Mouse (Mus musculus) heart, postnatal 0 days (tissue): ENCODE measurements at regions not wholly inside any gene's neighbourhood (a gene's known extent, or its start where the extent isn't known, plus 50 kb on each side); places are given as distances from the start of the nearest gene placed in this dataset.
"Not testable (repeated sequence)": the region's sequence is repeated elsewhere in the genome, so short reads cannot be mapped to it uniquely, and the experiment has no call there.

ENCODE experiments used
- CTCF ChIP-seq: IDR thresholded peaks from 2 replicates; pipeline ENCODE4 v1.5.1; 2016; ENCODE audit warnings: antibody characterized with exemption, control low read depth, low read depth
- EP300 ChIP-seq: IDR thresholded peaks from 2 replicates; pipeline ENCODE4 v1.6.1; 2016; ENCODE audit warnings: antibody characterized with exemption, low read depth

DNA sequence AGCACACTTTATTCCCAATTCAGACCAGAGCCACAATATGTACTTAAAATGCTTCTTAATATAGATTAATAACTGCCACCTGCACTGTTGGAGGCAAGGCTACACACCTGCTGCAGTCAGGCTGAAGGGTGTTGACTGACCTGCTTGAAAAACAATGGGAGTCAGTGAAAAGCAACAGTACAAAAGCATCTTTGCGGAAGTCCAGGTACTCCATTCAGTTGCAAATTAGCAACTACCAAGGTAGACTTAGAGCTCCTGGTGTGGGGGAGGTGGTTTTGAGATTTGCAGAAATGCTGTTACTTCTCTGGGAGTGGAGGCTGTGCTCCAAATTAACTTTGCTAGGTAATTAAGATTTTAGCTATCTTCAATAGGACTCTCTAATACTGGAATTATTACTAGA, 217.6 kb downstream of the Tbl1xr1 start:
- not testable (repeated sequence) for TF ChIP-seq CTCF, EP300
